Mouse (Mus musculus) CD4-positive, CD25-positive, alpha-beta regulatory T cell, adult 4 months (primary cell): ENCODE results near the gene Gm36176. TPM values are rescaled to one million over a fixed set of nuclear protein-coding genes. Genes with fewer than 3 reads are reported as not detected.

Source experiments
- ATAC-seq: one replicate; pipeline ENCODE4 v1.8.0; 2017
- polyA plus RNA-seq, 2 experiments: library from polyadenylated mRNA; unstranded; fragments of 100-300 nt; shearing (Covaris generic); gene quantifications; one replicate each; pipeline ENCODE4 v1.2.1; 2017

The Gm36176 gene
- polyA plus RNA-seq, 2 experiments from 2014 or later: not detected

- no peak for ATAC-seq
These were observed 36.0 kb downstream of the Gm36176 start for GRCm38 (mm10) chr10:77882553-77882952.

- ATAC-seq: no peak
These were observed 39.6 kb downstream of the Gm36176 start for GRCm38 (mm10) chr10:77886007-77886747.

GRCm38 (mm10) chr10:77890987-77891565 lies 44.5 kb downstream of the Gm36176 start:
- no peak for ATAC-seq

GRCm38 (mm10) chr10:77895562-77895961 lies 49.0 kb downstream of the Gm36176 start:
- ATAC-seq: no peak

Other genes starting within 250 kb of the Gm36176 start
- 100 to 1,000 TPM in 1 of 2 experiments, 10 to 100 TPM in 1; 96.6 to 109 TPM for gene Sumo3, start 240.7 kb upstream of the Gm36176 start, polyA plus RNA-seq
- 1 to 10 TPM in 1 of 2 experiments, not detected in 1; 3.0 TPM for gene Gm49325, start 240.6 kb upstream of the Gm36176 start, polyA plus RNA-seq
- gene Ube2g2, start 224.5 kb upstream of the Gm36176 start, polyA plus RNA-seq: 10 to 100 TPM; 42.0 to 65.6 TPM
- gene Tspear, start 160.2 kb upstream of the Gm36176 start, polyA plus RNA-seq: 1 to 10 TPM in 1 of 2 experiments, under 1 TPM in 1; 0.31 to 1.4 TPM
- gene Gm19402, start 156.0 kb upstream of the Gm36176 start, polyA plus RNA-seq: not detected
- gene Gm9508, start 149.6 kb upstream of the Gm36176 start, polyA plus RNA-seq: not detected
- not detected for gene Gm10272, start 140.2 kb upstream of the Gm36176 start, polyA plus RNA-seq
- not detected for gene Gm10024, start 135.3 kb upstream of the Gm36176 start, polyA plus RNA-seq
- gene Gm10142, start 131.0 kb upstream of the Gm36176 start, polyA plus RNA-seq: not detected
- not detected for gene Krtap12-1, start 126.2 kb upstream of the Gm36176 start, polyA plus RNA-seq
- not detected for gene Gm10100, start 120.3 kb upstream of the Gm36176 start, polyA plus RNA-seq
- not detected for gene Gm18596, start 104.2 kb upstream of the Gm36176 start, polyA plus RNA-seq
- not detected for gene Gm9736, start 95.4 kb upstream of the Gm36176 start, polyA plus RNA-seq
- gene Gm3233, start 87.1 kb upstream of the Gm36176 start, polyA plus RNA-seq: not detected
- not detected for gene Gm3238, start 75.5 kb upstream of the Gm36176 start, polyA plus RNA-seq
- not detected for gene Gm7138, start 69.9 kb upstream of the Gm36176 start, polyA plus RNA-seq
- not detected for gene Gm3250, start 64.3 kb upstream of the Gm36176 start, polyA plus RNA-seq
- gene Gm7137, start 58.6 kb upstream of the Gm36176 start, polyA plus RNA-seq: not detected
- not detected for gene Gm9639, start 51.7 kb upstream of the Gm36176 start, polyA plus RNA-seq
- gene Gm19668, start 47.7 kb upstream of the Gm36176 start, polyA plus RNA-seq: not detected
- not detected for gene Gm9507, start 35.0 kb upstream of the Gm36176 start, polyA plus RNA-seq
- not detected for gene Gm2696, start 32.1 kb upstream of the Gm36176 start, polyA plus RNA-seq
- not detected for gene Krtap10-4, start 19.7 kb upstream of the Gm36176 start, polyA plus RNA-seq
- not detected for gene Krtap10-10, start 10.9 kb upstream of the Gm36176 start, polyA plus RNA-seq
- gene Gm10318, start 6.1 kb downstream of the Gm36176 start, polyA plus RNA-seq: not detected
- not detected for gene Gm3285, start 15.2 kb downstream of the Gm36176 start, polyA plus RNA-seq
- not detected for gene Lrrc3, start 55.7 kb downstream of the Gm36176 start, polyA plus RNA-seq
- 1 to 10 TPM in 1 of 2 experiments, not detected in 1; 1.2 TPM for gene Trpm2, start 123.8 kb downstream of the Gm36176 start, polyA plus RNA-seq
- gene 1810043G02Rik, start 131.7 kb downstream of the Gm36176 start, polyA plus RNA-seq: 10 to 100 TPM in 1 of 2 experiments, 1 to 10 TPM in 1; 5.4 to 13.8 TPM
- 100 to 1,000 TPM in 1 of 2 experiments, 10 to 100 TPM in 1; 60.6 to 118 TPM for gene Pfkl, start 163.3 kb downstream of the Gm36176 start, polyA plus RNA-seq
- gene Dnmt3l, start 195.1 kb downstream of the Gm36176 start, polyA plus RNA-seq: not detected
- under 1 TPM in 1 of 2 experiments, not detected in 1; 0.33 TPM for gene Aire, start 196.8 kb downstream of the Gm36176 start, polyA plus RNA-seq
- gene Icosl, start 222.5 kb downstream of the Gm36176 start, polyA plus RNA-seq: 10 to 100 TPM in 1 of 2 experiments, 1 to 10 TPM in 1; 8.8 to 19.3 TPM